Mouse (Mus musculus) lung, embryonic 16.5 days (tissue): ENCODE measurements at regions not wholly inside any gene's neighbourhood (a gene's known extent, or its start where the extent isn't known, plus 50 kb on each side); places are given as distances from the start of the nearest gene placed in this dataset.

Experiments used
- ATAC-seq: fragments of 200-750 bp; cut with Nextera tagmentation; 2 replicates; pipeline ENCODE4 v1.8.0; 2017; ENCODE audit warnings: low read depth, mild to moderate bottlenecking, moderate library complexity
- H3K27ac ChIP-seq: fragments of 300-500 bp; sonication (generic); 2 replicates; pipeline ENCODE4 v1.5.1; 2014; ENCODE audit warnings: mild to moderate bottlenecking, control low read depth, low read length
- H3K27me3 ChIP-seq: fragments of 300-500 bp; sonication (generic); 2 replicates; pipeline ENCODE4 v1.6.1; 2014; ENCODE audit warnings: low read depth, low read length, mixed read lengths; ENCODE audit not compliant: control insufficient read depth, insufficient read depth
- H3K36me3 ChIP-seq: fragments of 300-500 bp; sonication (generic); 2 replicates; pipeline ENCODE4 v1.6.1; 2014; ENCODE audit warnings: low read length; ENCODE audit not compliant: control insufficient read depth, insufficient read depth
- H3K4me1 ChIP-seq: fragments of 300-500 bp; sonication (generic); replicated peaks from 2 replicates; pipeline ENCODE4 v1.6.1; 2014; ENCODE audit warnings: low read length, mixed read lengths; ENCODE audit not compliant: control insufficient read depth, insufficient read depth
- H3K4me2 ChIP-seq: fragments of 300-500 bp; sonication (generic); 2 replicates; pipeline ENCODE4 v1.6.1; 2014; ENCODE audit warnings: low read depth, low read length, control low read depth
- H3K4me3 ChIP-seq: fragments of 300-500 bp; sonication (generic); 2 replicates; pipeline ENCODE4 v1.5.1; 2014; ENCODE audit warnings: mild to moderate bottlenecking, low read length, control low read depth
- H3K9ac ChIP-seq: fragments of 300-500 bp; sonication (generic); 2 replicates; pipeline ENCODE4 v1.6.1; 2014; ENCODE audit warnings: low read length, control low read depth
- H3K9me3 ChIP-seq: fragments of 300-500 bp; sonication (generic); 2 replicates; pipeline ENCODE4 v1.6.1; 2016; ENCODE audit warnings: low read length; ENCODE audit not compliant: control insufficient read depth
- WGBS: fragments of 180-500 bp; shearing (Covaris S2); extraction: QIAGEN DNeasy Blood & Tissue Kit; methylation state at CpG from one replicate; pipeline ENCODE4 v1.1.7; 2014; 5-methylcytosine and 5-hydroxymethylcytosine counted together

GRCm38 (mm10) chr2:117763631-117764030 lies 348.0 kb upstream of the Thbs1 start:
- Histone ChIP-seq H3K27ac (peak overlapping the region; percentile 53; the same call in 1 of the 2 replicates), H3K9ac (no peak overlapping the region), H3K27me3 (no peaks in the 10 kb centered on the region), H3K4me2 (no peak overlapping the region), H3K36me3 (no peaks in the 10 kb centered on the region), H3K4me1 (peaks cover 20% of the 10 kb centered on the region), H3K9me3 (no peaks in the 10 kb centered on the region), H3K4me3 (no peak overlapping the region)
- WGBS, result 27% methylated on average over 1 of the region's 1 CpGs
- ATAC-seq, result 0 out of 2 replicates have a peak, but pooled peaks have one; percentile 51

GRCm38 (mm10) chr2:117765572-117765971 lies 346.1 kb upstream of the Thbs1 start:
- ATAC-seq, result no peak
- 34% methylated on average over 5 of the region's 5 CpGs for WGBS
- no peak overlapping the region for H3K9ac ChIP-seq

GRCm38 (mm10) chr2:117766450-117766849 lies 345.2 kb upstream of the Thbs1 start:
- Histone ChIP-seq H3K9me3 (no peaks in the 10 kb centered on the region), H3K4me1 (peaks cover 20% of the 10 kb centered on the region), H3K4me2 (no peak overlapping the region), H3K4me3 (no peak overlapping the region), H3K27ac (no peak overlapping the region; the same call in 1 of the 2 replicates), H3K27me3 (no peaks in the 10 kb centered on the region), H3K36me3 (no peaks in the 10 kb centered on the region), H3K9ac (no peak overlapping the region)
- WGBS, result 55% methylated on average over 3 of the region's 3 CpGs
- ATAC-seq, result no peak

More at GRCm38 (mm10) chr2:117765572-117765971, 346.1 kb upstream of the Thbs1 start:
- Histone ChIP-seq H3K9me3 (no peaks in the 10 kb centered on the region), H3K4me2 (no peak overlapping the region), H3K27me3 (no peaks in the 10 kb centered on the region), H3K27ac (peak overlapping the region; percentile 27; the same call in 1 of the 2 replicates), H3K4me1 (peaks cover 20% of the 10 kb centered on the region), H3K4me3 (no peak overlapping the region), H3K36me3 (no peaks in the 10 kb centered on the region)

GRCm38 (mm10) chr2:117769402-117770114 lies 342.1 kb upstream of the Thbs1 start:
- Histone ChIP-seq H3K9ac (no peak overlapping the region), H3K27ac (peak overlapping the region; percentile 77), H3K9me3 (no peaks in the 10 kb centered on the region), H3K4me2 (no peak overlapping the region), H3K4me3 (no peak overlapping the region), H3K4me1 (peaks cover 14% of the 10 kb centered on the region), H3K27me3 (no peaks in the 10 kb centered on the region), H3K36me3 (no peaks in the 10 kb centered on the region)
- WGBS, result 31% methylated on average over 7 of the region's 7 CpGs
- ATAC-seq, result peak; percentile 83

- WGBS, result 43% methylated on average over 3 of the region's 3 CpGs
- Histone ChIP-seq H3K4me3 (no peak overlapping the region), H3K9me3 (no peaks in the 10 kb centered on the region), H3K36me3 (no peaks in the 10 kb centered on the region), H3K9ac (no peak overlapping the region), H3K27me3 (no peaks in the 10 kb centered on the region), H3K4me2 (no peak overlapping the region), H3K27ac (peak overlapping the region; percentile 77), H3K4me1 (peaks cover 14% of the 10 kb centered on the region)
- peak; percentile 72 for ATAC-seq
These were observed 341.6 kb upstream of the Thbs1 start for GRCm38 (mm10) chr2:117770115-117770485.

- Histone ChIP-seq H3K27ac (peak overlapping the region; percentile 88), H3K4me2 (no peak overlapping the region), H3K9ac (no peak overlapping the region), H3K27me3 (no peaks in the 10 kb centered on the region), H3K4me1 (0 out of 2 replicates have a peak, but pooled peaks cover 3% of the 10 kb centered on the region), H3K4me3 (no peak overlapping the region), H3K9me3 (no peaks in the 10 kb centered on the region), H3K36me3 (no peaks in the 10 kb centered on the region)
- peak; percentile 54; the same call in 1 of the 2 replicates for ATAC-seq
- WGBS, result 85% methylated on average over 3 of the region's 3 CpGs
These were observed 331.4 kb upstream of the Thbs1 start for GRCm38 (mm10) chr2:117780287-117780686.

GRCm38 (mm10) chr2:117780816-117781215 lies 330.9 kb upstream of the Thbs1 start:
- Histone ChIP-seq H3K4me2 (peak overlapping the region; percentile 29; the same call in 1 of the 2 replicates), H3K36me3 (no peaks in the 10 kb centered on the region), H3K9me3 (no peaks in the 10 kb centered on the region), H3K27me3 (no peaks in the 10 kb centered on the region), H3K9ac (peak overlapping the region; percentile 43; the same call in 1 of the 2 replicates), H3K27ac (peak overlapping the region; percentile 88), H3K4me3 (no peak overlapping the region), H3K4me1 (0 out of 2 replicates have a peak, but pooled peaks cover 3% of the 10 kb centered on the region)
- ATAC-seq, result peak; percentile 74
- WGBS, result 51% methylated on average over 7 of the region's 7 CpGs

GRCm38 (mm10) chr2:117787321-117787720 lies 324.4 kb upstream of the Thbs1 start:
- H3K27ac ChIP-seq, result no peak overlapping the region
- no peaks in the 10 kb centered on the region for H3K9me3 ChIP-seq
- H3K9ac ChIP-seq, result no peak overlapping the region
- no peak overlapping the region for H3K4me3 ChIP-seq
- H3K4me2 ChIP-seq, result no peak overlapping the region
- 78% methylated on average over 1 of the region's 1 CpGs for WGBS
- H3K27me3 ChIP-seq, result no peaks in the 10 kb centered on the region
- no peaks in the 10 kb centered on the region for H3K36me3 ChIP-seq
- no peak for ATAC-seq
- H3K4me1 ChIP-seq, result no peaks in the 10 kb centered on the region

- WGBS, result 61% methylated on average over 1 of the region's 1 CpGs
- H3K36me3 ChIP-seq, result no peaks in the 10 kb centered on the region
- H3K4me2 ChIP-seq, result no peak overlapping the region
- H3K9me3 ChIP-seq, result no peaks in the 10 kb centered on the region
- H3K27me3 ChIP-seq, result no peaks in the 10 kb centered on the region
- no peaks in the 10 kb centered on the region for H3K4me1 ChIP-seq
- no peak for ATAC-seq
- no peak overlapping the region for H3K9ac ChIP-seq
- H3K4me3 ChIP-seq, result no peak overlapping the region
- H3K27ac ChIP-seq, result peak overlapping the region; percentile 24; the same call in 1 of the 2 replicates
These were observed 317.4 kb upstream of the Thbs1 start for GRCm38 (mm10) chr2:117794285-117794684.
